Mouse (Mus musculus) heart, adult 2 months (tissue): ENCODE results near the gene Stat5a. TPM values are rescaled to one million over a fixed set of nuclear protein-coding genes. Genes with fewer than 3 reads are reported as not detected.

ENCODE experiments used
- DNase-seq, 2 experiments: peaks; one replicate each; pipeline ENCODE4 v3.0.0; 2021
- H3K27ac ChIP-seq: fragments of 200-600 bp; 2 replicates; pipeline ENCODE4 v1.8.1; 2022
- H3K27me3 ChIP-seq: fragments of 200-500 bp; 2 replicates; pipeline ENCODE4 v1.6.1; 2012; ENCODE audit warnings: mild to moderate bottlenecking, low read length, inconsistent platforms, mixed read lengths; ENCODE audit not compliant: control insufficient read depth, insufficient read depth
- H3K36me3 ChIP-seq: fragments of 200-500 bp; 2 replicates; pipeline ENCODE4 v1.6.1; 2012; ENCODE audit warnings: low read length, inconsistent platforms; ENCODE audit not compliant: control insufficient read depth, insufficient read depth
- H3K4me1 ChIP-seq: fragments of 200-500 bp; 2 replicates; pipeline ENCODE4 v1.6.1; 2011; ENCODE audit warnings: low read length; ENCODE audit not compliant: control insufficient read depth, insufficient read depth
- H3K4me3 ChIP-seq: fragments of 200-600 bp; 2 replicates; pipeline ENCODE4 v1.8.1; 2022
- H3K79me2 ChIP-seq: fragments of 200-500 bp; replicated peaks from 2 replicates; pipeline ENCODE4 v1.6.1; 2012; ENCODE audit warnings: mild to moderate bottlenecking, inconsistent platforms, low read length, moderate library complexity, mixed read lengths; ENCODE audit not compliant: control insufficient read depth, insufficient read depth
- H3K9ac ChIP-seq: fragments of 200-500 bp; 2 replicates; pipeline ENCODE4 v1.6.1; 2012; ENCODE audit warnings: low read depth, mild to moderate bottlenecking, control low read depth, inconsistent platforms, low read length, mixed read lengths
- CTCF ChIP-seq: fragments of 200-600 bp; IDR thresholded peaks from 2 replicates; pipeline ENCODE4 v1.8.1; 2022; ENCODE audit warnings: antibody characterized with exemption, mild to moderate bottlenecking, moderate library complexity
- EP300 ChIP-seq: fragments of 200-500 bp; IDR thresholded peaks from 2 replicates; pipeline ENCODE4 v1.6.1; 2011; ENCODE audit warnings: low read depth, low read length, control low read depth; ENCODE audit not compliant: insufficient read depth
- POLR2A ChIP-seq: fragments of 200-500 bp; IDR thresholded peaks from 2 replicates; pipeline ENCODE4 v1.6.1; 2011; ENCODE audit warnings: mild to moderate bottlenecking, low read depth, low read length, control low read depth; ENCODE audit not compliant: insufficient read depth
- WGBS: fragments of 180-500 bp; shearing (Covaris S2); methylation state at CpG from one replicate; pipeline ENCODE4 v1.1.7; 2018; 5-methylcytosine and 5-hydroxymethylcytosine counted together
- intact Hi-C: fragments of 180-260 bp; cut with DNase I; formaldehyde crosslinking; loops from one replicate; pipeline ENCODE4 v1.15.1; 2025
- polyA plus RNA-seq: library from polyadenylated mRNA; depleted of rRNA; stranded (reverse); fragments of >200 nt; gene quantifications from 2 replicates; pipeline ENCODE4 v1.2.3, GENCODE M21; 2012
- total RNA-seq, 2 experiments: library from RNA; stranded (reverse); gene quantifications; 2 replicates each; pipeline ENCODE4 v1.2.3; 2021

The Stat5a gene
- total and polyA plus RNA-seq, 3 experiments, result 20.3 to 24.3 (median 22.3) TPM

GRCm38 (mm10) chr11:100847572-100847971 lies 11.6 kb upstream of the Stat5a start:
- Histone ChIP-seq H3K4me1 (peaks cover 10% of the 10 kb centered on the region), H3K27me3 (no peaks in the 10 kb centered on the region), H3K79me2 (peaks cover 6% of the 10 kb centered on the region; the same call in 1 of the 2 replicates), H3K9ac (no peak overlapping the region), H3K4me3 (no peak overlapping the region), H3K36me3 (peaks cover 10% of the 10 kb centered on the region; the same call in 1 of the 2 replicates), H3K27ac (no peak overlapping the region)
- DNase-seq, result no peak
- intact Hi-C loops, result loop anchor here (5.0 kb wide), 1 partner anchor 35 kb away; no protein-coding TSS in a partner anchor
- 75% methylated on average over 4 of the region's 4 CpGs for WGBS
- no peak for TF ChIP-seq CTCF
- TF ChIP-seq EP300, result no peak
- TF ChIP-seq POLR2A, result no peak

- Histone ChIP-seq H3K4me3 (no peak overlapping the region), H3K9ac (no peak overlapping the region), H3K36me3 (peaks cover 10% of the 10 kb centered on the region; the same call in 1 of the 2 replicates), H3K27ac (no peak overlapping the region), H3K79me2 (peaks cover 4% of the 10 kb centered on the region; the same call in 1 of the 2 replicates), H3K27me3 (no peaks in the 10 kb centered on the region), H3K4me1 (peaks cover 9% of the 10 kb centered on the region)
- no peak for TF ChIP-seq EP300
- no peak for TF ChIP-seq POLR2A
- no peak for TF ChIP-seq CTCF
- intact Hi-C loops, result loop anchor here (2.0 to 5.0 kb wide), 2 partner anchors 27 to 36 kb away; no protein-coding TSS in a partner anchor
- whole genome bisulfite sequencing, result 30% methylated on average over 4 of the region's 4 CpGs
- no peak for DNase-seq
Measured at GRCm38 (mm10) chr11:100848080-100848479, 11.1 kb upstream of the Stat5a start.

- Histone ChIP-seq H3K27ac (peak overlapping the region; percentile 58), H3K36me3 (peaks cover 10% of the 10 kb centered on the region; the same call in 1 of the 2 replicates), H3K27me3 (no peaks in the 10 kb centered on the region), H3K4me1 (peaks cover 9% of the 10 kb centered on the region), H3K9ac (peak overlapping the region; percentile 100), H3K79me2 (0 out of 2 replicates have a peak, but pooled peaks cover 2% of the 10 kb centered on the region), H3K4me3 (peak overlapping the region; percentile 84)
- TF ChIP-seq EP300 (no peak), CTCF (no peak), POLR2A (no peak)
- 22% methylated on average over 6 of the region's 6 CpGs for WGBS
- no peak for DNase-seq
- intact Hi-C loops, result loop anchor here (2.0 to 5.0 kb wide), 2 partner anchors 28 to 37 kb away; no protein-coding TSS in a partner anchor
Measured at GRCm38 (mm10) chr11:100848789-100849379, 10.3 kb upstream of the Stat5a start.

- TF ChIP-seq CTCF (no peak), EP300 (no peak), POLR2A (no peak)
- Histone ChIP-seq H3K4me1 (peaks cover 9% of the 10 kb centered on the region), H3K79me2 (0 out of 2 replicates have a peak, but pooled peaks cover 2% of the 10 kb centered on the region), H3K36me3 (peaks cover 10% of the 10 kb centered on the region; the same call in 1 of the 2 replicates), H3K27me3 (no peaks in the 10 kb centered on the region), H3K9ac (peak overlapping the region; percentile 100), H3K4me3 (peak overlapping the region; percentile 84), H3K27ac (peak overlapping the region; percentile 96)
- 2% methylated on average over 13 of the region's 13 CpGs for WGBS
- DNase-seq, result no peak
- intact Hi-C loops, result loop anchor here (2.0 to 5.0 kb wide), 2 partner anchors 29 to 37 kb away; no protein-coding TSS in a partner anchor
Measured at GRCm38 (mm10) chr11:100849456-100850037, 9.6 kb upstream of the Stat5a start.

- Histone ChIP-seq H3K27ac (peak within 1 kb of the TSS; percentile 96), H3K36me3 (peaks cover 10% of the 10 kb centered on the region; the same call in 1 of the 2 replicates), H3K79me2 (no peaks in the 10 kb centered on the region), H3K27me3 (no peaks in the 10 kb centered on the region), H3K4me3 (peak within 1 kb of the TSS; percentile 84), H3K9ac (peak within 1 kb of the TSS; percentile 100), H3K4me1 (peaks cover 9% of the 10 kb centered on the region)
- intact Hi-C loops, result no loop called here
- TF ChIP-seq CTCF (no peak), POLR2A (peak; percentile 41; the same call in 1 of the 2 replicates), EP300 (no peak)
- peak; percentile 90 to 93 for DNase-seq
- WGBS, result 1% methylated on average over 99 of the region's 104 CpGs
Measured at GRCm38 (mm10) chr11:100850038-100850777, 8.9 kb upstream of the Stat5a start, which contains the start of gene Stat5b. Gene Stat5b (minus strand): TSS chr11:100850724.
